Comparison of ENCODE assay signal across 21 mouse cellular contexts in genomic region chr3:84775067-84775423, GRCm38 (mm10). TPM values are rescaled to one million over a fixed set of nuclear protein-coding genes. Genes with fewer than 3 reads are reported as not detected.
A peak's percentile ranks its signal among the peaks of the same experiment; 100 is the strongest.
DNase-seq lines count a peak whose midpoint lies in the region; ATAC-seq and TF ChIP-seq lines count a peak whose summit lies in the region.
"Had no signal": no experiment of that assay in that cellular context is flagged by ENCODE, and none has a peak within 500 bp of the region (broad histone marks: within the 10 kb centered on the region; RNA-seq: fewer than 3 reads in every experiment).

No protein-coding gene starts in this region.

- 0 out of 2 replicates have a peak, but pooled peaks cover 5% of the 10 kb centered on the region for H3K4me1 ChIP-seq in lung, postnatal 0 days (ENCODE audit: insufficient read depth, low read depth, low read length)
- H3K4me1 ChIP-seq in limb, embryonic 12.5 days (replicated peaks): peaks cover 17% of the 10 kb centered on the region
- no peaks in the 10 kb centered on the region for H3K4me1 ChIP-seq in hindbrain, embryonic 14.5 days (replicated peaks; ENCODE audit: control insufficient read depth, insufficient read depth, low read length)
- H3K4me1 ChIP-seq: forebrain, embryonic 13.5 days; hindbrain, embryonic 13.5 days; midbrain, embryonic 12.5 days had no signal

- ATAC-seq in lung, postnatal 0 days: no peak
- no peak for ATAC-seq in limb, embryonic 12.5 days (ENCODE audit: insufficient number of reproducible peaks, insufficient read depth, low FRiP score, low TSS enrichment, low read depth)
- ATAC-seq in hindbrain, embryonic 14.5 days (ENCODE audit: low FRiP score): no peak
- ATAC-seq: CD4-positive, CD25-positive, alpha-beta regulatory T cell, adult 4 months; forebrain, embryonic 13.5 days; Patski had no signal

- no peak overlapping the region for H3K4me3 ChIP-seq in lung, postnatal 0 days (ENCODE audit: low read depth, low read length)
- H3K4me3 ChIP-seq in limb, embryonic 12.5 days (replicated peaks): no peak overlapping the region
- H3K4me3 ChIP-seq in hindbrain, embryonic 14.5 days (replicated peaks; ENCODE audit: low read length): no peak overlapping the region
- H3K4me3 ChIP-seq: erythroblast, embryonic 14.5 days; forebrain, embryonic 13.5 days; hindbrain, embryonic 13.5 days; liver, embryonic 15.5 days; midbrain, embryonic 12.5 days had no signal

- no peak overlapping the region for H3K4me2 ChIP-seq in lung, postnatal 0 days (replicated peaks; ENCODE audit: low read depth, low read length)
- H3K4me2 ChIP-seq in limb, embryonic 12.5 days: no peak overlapping the region
- no peak overlapping the region for H3K4me2 ChIP-seq in hindbrain, embryonic 14.5 days (replicated peaks)
- H3K4me2 ChIP-seq: forebrain, embryonic 13.5 days; heart, embryonic 11.5 days; hindbrain, embryonic 13.5 days; liver, embryonic 15.5 days; midbrain, embryonic 12.5 days had no signal

- no peaks in the 10 kb centered on the region for H3K27me3 ChIP-seq in lung, postnatal 0 days (replicated peaks; ENCODE audit: insufficient read depth, low read length)
- no peaks in the 10 kb centered on the region for H3K27me3 ChIP-seq in limb, embryonic 12.5 days
- H3K27me3 ChIP-seq in hindbrain, embryonic 14.5 days (ENCODE audit: control insufficient read depth, insufficient read depth, low read length): no peaks in the 10 kb centered on the region
- H3K27me3 ChIP-seq: forebrain, embryonic 13.5 days; hindbrain, embryonic 13.5 days; liver, embryonic 15.5 days; midbrain, embryonic 12.5 days; Patski had no signal

- TF ChIP-seq EP300 in lung, postnatal 0 days (IDR thresholded peaks at IDR 0.05): no peak

- no peak for TF ChIP-seq CTCF in lung, postnatal 0 days (IDR thresholded peaks at IDR 0.05)

- DNase-seq in adrenal gland, postnatal 36 days: peak; percentile 7 to 16
- no peak for DNase-seq in adrenal gland, postnatal 14 days
- peak; percentile 11 for DNase-seq in lung, postnatal 0 days (ENCODE audit: low spot score)
- DNase-seq in lung, postnatal 10 days: no peak
- no peak for DNase-seq in hindbrain, embryonic 14.5 days (ENCODE audit: low spot score)
- DNase-seq in frontal cortex, postnatal 36 days (ENCODE audit: low spot score in 2 of 2): no peak
- no peak for DNase-seq in urinary bladder, postnatal 4 days (ENCODE audit: low spot score in 2 of 2)
- DNase-seq: cerebellum, adult 18-20 months; cerebellum, postnatal 25 days; heart, postnatal 14 days; right cerebral cortex, postnatal 4 days; thymus, postnatal 4 days had no signal

- WGBS in lung, postnatal 0 days: 61% methylated on average over 6 of the region's 6 CpGs
- WGBS in limb, embryonic 12.5 days: 71% methylated on average over 6 of the region's 6 CpGs
- WGBS in hindbrain, embryonic 14.5 days: 78% methylated on average over 6 of the region's 6 CpGs

- H3K9ac ChIP-seq in lung, postnatal 0 days (replicated peaks; ENCODE audit: low read depth): no peak overlapping the region
- no peak overlapping the region for H3K9ac ChIP-seq in limb, embryonic 12.5 days (replicated peaks)
- no peak overlapping the region for H3K9ac ChIP-seq in hindbrain, embryonic 14.5 days
- H3K9ac ChIP-seq: forebrain, embryonic 13.5 days; hindbrain, embryonic 13.5 days; liver, embryonic 15.5 days; midbrain, embryonic 12.5 days had no signal

- H3K36me3 ChIP-seq in lung, postnatal 0 days (ENCODE audit: insufficient read depth, low read length): no peaks in the 10 kb centered on the region
- no peaks in the 10 kb centered on the region for H3K36me3 ChIP-seq in limb, embryonic 12.5 days
- no peaks in the 10 kb centered on the region for H3K36me3 ChIP-seq in hindbrain, embryonic 14.5 days (replicated peaks; ENCODE audit: control insufficient read depth, insufficient read depth)
- H3K36me3 ChIP-seq: hindbrain, embryonic 13.5 days; liver, embryonic 15.5 days; midbrain, embryonic 12.5 days had no signal

- H3K9me3 ChIP-seq in lung, postnatal 0 days (ENCODE audit: low read length): no peaks in the 10 kb centered on the region
- no peaks in the 10 kb centered on the region for H3K9me3 ChIP-seq in limb, embryonic 12.5 days
- H3K9me3 ChIP-seq in hindbrain, embryonic 14.5 days (ENCODE audit: control insufficient read depth, low read length): no peaks in the 10 kb centered on the region
- H3K9me3 ChIP-seq: forebrain, embryonic 13.5 days; hindbrain, embryonic 13.5 days; liver, embryonic 15.5 days; midbrain, embryonic 12.5 days had no signal

- H3K27ac ChIP-seq in lung, postnatal 0 days (ENCODE audit: low read length): no peak overlapping the region
- peak overlapping the region; percentile 36 for H3K27ac ChIP-seq in limb, embryonic 12.5 days
- H3K27ac ChIP-seq in hindbrain, embryonic 14.5 days: no peak overlapping the region
- H3K27ac ChIP-seq: forebrain, embryonic 13.5 days; hindbrain, embryonic 13.5 days; liver, embryonic 15.5 days; midbrain, embryonic 12.5 days had no signal

RNA-seq across cellular contexts. Expression of gene Fbxw7, which starts 40.0 kb away (rescaled TPM):
- total RNA-seq in adrenal gland, postnatal 36 days (2021): 10 to 100 TPM; 15.2 to 18.6 TPM
- total RNA-seq in adrenal gland, postnatal 14 days (2021): 15.8 and 18.5 TPM in 2 replicates
- 8.2 and 8.6 TPM in 2 replicates for polyA plus RNA-seq in lung, postnatal 0 days (2015; fragmentation: Nextera tagmentation; extraction: Ambion mirVana)
- 10.8 and 11.7 TPM in 2 replicates for polyA plus RNA-seq in limb, embryonic 12.5 days (2016; fragmentation: Nextera tagmentation; extraction: Ambion mirVana)
- 37.4 and 38.0 TPM in 2 replicates for polyA plus RNA-seq in hindbrain, embryonic 14.5 days (2014; fragmentation: Nextera tagmentation; extraction: Ambion mirVana)

Comparison
In these comparisons a context has a peak if more than half of its experiments do, and no peak if none do; other contexts are left out.
1. DNase-seq: peak in adrenal gland, postnatal 36 days (2 of 2) and lung, postnatal 0 days (single experiment); none in adrenal gland, postnatal 14 days (single experiment), lung, postnatal 10 days (single experiment), hindbrain, embryonic 14.5 days (single experiment), frontal cortex, postnatal 36 days (0 of 2) and urinary bladder, postnatal 4 days (0 of 2).